Mouse (Mus musculus): ENCODE measurements around the gene Gm17387.

The Gm17387 gene

GRCm38 (mm10) chr7:141028831-141029230 is at the start of gene Gm17387:
Gene Gm17387, plus strand, starts transcription at chr7:141029131.
- no peak for DNase-seq (ENCODE audit: low spot score)

GRCm38 (mm10) chr7:140981704-140982103 is 47.2 kb upstream of the Gm17387 start:
- no peak for DNase-seq (ENCODE audit: low spot score)

GRCm38 (mm10) chr7:140982971-140983370 is 46.0 kb upstream of the Gm17387 start:
- DNase-seq (ENCODE audit: low spot score): no peak

- DNase-seq (ENCODE audit: low spot score): no peak
These were observed 41.5 kb upstream of the Gm17387 start for GRCm38 (mm10) chr7:140987182-140988138.

GRCm38 (mm10) chr7:140989022-140989421 is 39.9 kb upstream of the Gm17387 start:
- DNase-seq (ENCODE audit: low spot score): no peak

GRCm38 (mm10) chr7:140990185-140990584 is 38.7 kb upstream of the Gm17387 start:
- no peak for DNase-seq (ENCODE audit: low spot score)

GRCm38 (mm10) chr7:140990622-140991021 is 38.3 kb upstream of the Gm17387 start:
- DNase-seq (ENCODE audit: low spot score): no peak

- no peak for DNase-seq (ENCODE audit: low spot score)
These were observed 37.7 kb upstream of the Gm17387 start for GRCm38 (mm10) chr7:140991117-140991689.

GRCm38 (mm10) chr7:140997817-140998216 is 31.1 kb upstream of the Gm17387 start:
- DNase-seq (ENCODE audit: low spot score): no peak

- no peak for DNase-seq (ENCODE audit: low spot score)
These were observed 29.9 kb upstream of the Gm17387 start for GRCm38 (mm10) chr7:140998853-140999700.

GRCm38 (mm10) chr7:141000881-141001708 is 27.8 kb upstream of the Gm17387 start:
- DNase-seq (ENCODE audit: low spot score): no peak

- DNase-seq (ENCODE audit: low spot score): no peak
These were observed 25.5 kb upstream of the Gm17387 start for GRCm38 (mm10) chr7:141003248-141004010.

GRCm38 (mm10) chr7:141006446-141006845 is 22.5 kb upstream of the Gm17387 start:
- DNase-seq (ENCODE audit: low spot score): no peak

GRCm38 (mm10) chr7:141006914-141007313 is 22.0 kb upstream of the Gm17387 start:
- peak; percentile 53 for DNase-seq (ENCODE audit: low spot score)

- no peak for DNase-seq (ENCODE audit: low spot score)
These were observed 20.6 kb upstream of the Gm17387 start for GRCm38 (mm10) chr7:141008312-141008761.

GRCm38 (mm10) chr7:141008938-141009660 is 19.8 kb upstream of the Gm17387 start:
- DNase-seq (ENCODE audit: low spot score): peak; percentile 92

GRCm38 (mm10) chr7:141009665-141010064 is 19.3 kb upstream of the Gm17387 start:
- no peak for DNase-seq (ENCODE audit: low spot score)

- DNase-seq (ENCODE audit: low spot score): peak; percentile 52
These were observed 18.3 kb upstream of the Gm17387 start, which contains the start of gene Ifitm3 for GRCm38 (mm10) chr7:141010593-141010992. Gene Ifitm3, minus strand, starts transcription at chr7:141010770.

- no peak for DNase-seq (ENCODE audit: low spot score)
These were observed 17.6 kb upstream of the Gm17387 start for GRCm38 (mm10) chr7:141011238-141011770.

Data from testis, postnatal 10 days (tissue).